Mouse (Mus musculus) lung, postnatal 0 days (tissue): ENCODE measurements around the gene Aagab. TPM values are rescaled to one million over a fixed set of nuclear protein-coding genes. Genes with fewer than 3 reads are reported as not detected.

Experiments
- ATAC-seq: fragments of 200-750 bp; cut with Nextera tagmentation; 2 replicates; pipeline ENCODE4 v1.8.0; 2017; ENCODE audit warnings: moderate library complexity
- DNase-seq: peaks from one replicate; pipeline ENCODE4 v3.0.0-alpha.2; 2016; ENCODE audit warnings: low spot score
- H3K27ac ChIP-seq: fragments of 300-500 bp; sonication (generic); 2 replicates; pipeline ENCODE4 v1.5.1; 2014; ENCODE audit warnings: antibody characterized with exemption, mild to moderate bottlenecking, low read length, mixed read lengths
- H3K27me3 ChIP-seq: fragments of 300-500 bp; sonication (generic); replicated peaks from 2 replicates; pipeline ENCODE4 v1.6.1; 2014; ENCODE audit warnings: low read length, mixed read lengths; ENCODE audit not compliant: insufficient read depth
- H3K36me3 ChIP-seq: fragments of 300-500 bp; sonication (generic); 2 replicates; pipeline ENCODE4 v1.6.1; 2014; ENCODE audit warnings: low read length, mixed read lengths; ENCODE audit not compliant: insufficient read depth
- H3K4me1 ChIP-seq: fragments of 300-500 bp; sonication (generic); 2 replicates; pipeline ENCODE4 v1.6.1; 2014; ENCODE audit warnings: antibody characterized with exemption, low read depth, low read length, mixed read lengths; ENCODE audit not compliant: insufficient read depth
- H3K4me2 ChIP-seq: fragments of 300-500 bp; sonication (generic); replicated peaks from 2 replicates; pipeline ENCODE4 v1.6.1; 2014; ENCODE audit warnings: low read depth, mild to moderate bottlenecking, low read length, moderate library complexity, mixed read lengths
- H3K4me3 ChIP-seq: fragments of 300-500 bp; sonication (generic); 2 replicates; pipeline ENCODE4 v1.5.1; 2014; ENCODE audit warnings: low read depth, low read length
- H3K9ac ChIP-seq: fragments of 300-500 bp; sonication (generic); replicated peaks from 2 replicates; pipeline ENCODE4 v1.6.1; 2014; ENCODE audit warnings: low read depth, mild to moderate bottlenecking
- H3K9me3 ChIP-seq: fragments of 300-500 bp; sonication (generic); 2 replicates; pipeline ENCODE4 v1.6.1; 2016; ENCODE audit warnings: low read length, mixed read lengths
- CTCF ChIP-seq: IDR thresholded peaks from 2 replicates; pipeline ENCODE4 v1.5.1; 2016; ENCODE audit warnings: antibody characterized with exemption, mild to moderate bottlenecking
- EP300 ChIP-seq: IDR thresholded peaks from 2 replicates; pipeline ENCODE4 v1.6.1; 2016; ENCODE audit warnings: antibody characterized with exemption, mild to moderate bottlenecking, control low read depth
- WGBS: fragments of 180-500 bp; shearing (Covaris S2); extraction: QIAGEN DNeasy Blood & Tissue Kit; methylation state at CpG from one replicate; pipeline ENCODE4 v1.1.7; 2014; 5-methylcytosine and 5-hydroxymethylcytosine counted together
- polyA plus RNA-seq: library from polyadenylated mRNA; unstranded; fragments of >200 nt; fragmentation: Nextera tagmentation; extraction: Ambion mirVana; gene quantifications from 2 replicates; pipeline ENCODE4 v1.2.1, GENCODE M21; 2015

Gene Aagab
- polyA plus RNA-seq, 1 experiment from 2014 or later: 20.5 TPM

DNA sequence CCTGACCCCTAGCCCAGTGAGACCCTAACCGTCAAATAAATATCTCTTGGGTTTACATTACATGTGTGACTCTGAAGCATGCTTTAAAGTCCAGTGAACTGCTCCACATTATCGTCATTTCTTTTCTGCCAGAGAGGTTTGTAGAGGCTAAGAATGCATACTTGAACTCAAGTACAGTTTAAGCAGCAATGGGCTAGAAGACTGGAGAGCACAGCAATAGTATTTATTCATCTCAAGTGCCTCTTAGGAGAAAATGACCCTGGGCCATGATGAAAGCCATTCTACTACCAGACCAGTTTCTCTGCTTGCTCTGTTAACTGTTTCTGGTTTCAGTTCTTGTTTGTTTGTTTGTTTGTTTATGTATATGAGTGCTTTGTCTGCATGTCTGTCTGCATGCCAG, 39.0 kb upstream of the Aagab start:
- WGBS: 32% methylated on average over 2 of the region's 2 CpGs
- H3K36me3 ChIP-seq: no peaks in the 10 kb centered on the region
- peak; percentile 96 for TF ChIP-seq EP300
- TF ChIP-seq CTCF: no peak
- no peaks in the 10 kb centered on the region for H3K9me3 ChIP-seq
- no peak overlapping the region for H3K4me2 ChIP-seq
- H3K4me1 ChIP-seq: peaks cover 4% of the 10 kb centered on the region; the same call in 1 of the 2 replicates
- H3K27me3 ChIP-seq: no peaks in the 10 kb centered on the region
- peak; percentile 95 for ATAC-seq
- no peak overlapping the region for H3K27ac ChIP-seq
- H3K9ac ChIP-seq: no peak overlapping the region
- H3K4me3 ChIP-seq: no peak overlapping the region
- DNase-seq: peak; percentile 92

DNA sequence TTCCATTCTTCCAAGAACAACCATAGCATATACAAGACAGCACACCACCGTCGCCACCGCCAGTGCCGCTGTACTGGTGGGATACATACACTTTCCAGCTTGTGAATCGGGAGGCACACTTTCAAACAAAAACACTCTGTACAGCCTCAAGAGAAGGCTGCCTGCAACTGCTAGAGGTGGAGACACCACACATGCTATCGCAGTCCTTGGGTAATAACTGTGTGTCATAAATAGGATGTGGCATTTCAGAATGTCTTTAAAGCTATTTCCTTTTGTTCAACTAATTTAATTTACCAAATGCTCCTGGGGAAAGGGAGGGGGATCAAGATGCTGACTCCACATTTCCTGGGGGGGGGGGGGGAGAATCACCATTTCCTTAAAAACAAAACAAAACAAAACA, 34.1 kb upstream of the Aagab start:
- Histone ChIP-seq H3K4me3 (no peak overlapping the region), H3K9me3 (no peaks in the 10 kb centered on the region), H3K9ac (no peak overlapping the region), H3K27me3 (no peaks in the 10 kb centered on the region), H3K27ac (no peak overlapping the region), H3K4me1 (no peaks in the 10 kb centered on the region), H3K36me3 (no peaks in the 10 kb centered on the region), H3K4me2 (no peak overlapping the region)
- TF ChIP-seq CTCF: no peak
- TF ChIP-seq EP300: no peak
- 76% methylated on average over 6 of the region's 6 CpGs for WGBS
- ATAC-seq (no peak), DNase-seq (no peak)

DNA sequence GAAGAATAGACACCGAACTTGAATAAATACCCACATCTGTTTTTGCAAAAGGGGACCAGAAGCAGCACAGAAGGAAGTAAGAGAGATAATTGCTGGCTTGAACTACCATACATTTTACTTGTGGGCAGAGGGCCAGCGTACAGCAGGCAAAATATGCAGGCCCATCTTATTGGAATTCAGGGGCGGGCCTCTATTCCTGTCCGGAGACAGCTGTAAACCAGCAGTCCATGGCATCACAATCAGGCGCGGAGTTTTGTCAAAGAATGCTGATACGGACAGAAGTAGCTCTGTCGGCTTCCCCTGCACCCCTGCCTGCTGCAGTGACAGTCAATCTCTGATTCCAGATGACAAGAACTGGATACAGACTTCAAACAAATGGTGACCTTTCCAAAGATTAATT, 33.7 kb upstream of the Aagab start:
- H3K9ac ChIP-seq: no peak overlapping the region
- no peaks in the 10 kb centered on the region for H3K4me1 ChIP-seq
- DNase-seq (peak; percentile 52), ATAC-seq (no peak)
- no peak for TF ChIP-seq EP300
- TF ChIP-seq CTCF: no peak
- no peak overlapping the region for H3K4me2 ChIP-seq
- no peaks in the 10 kb centered on the region for H3K9me3 ChIP-seq
- H3K27me3 ChIP-seq: no peaks in the 10 kb centered on the region
- H3K4me3 ChIP-seq: no peak overlapping the region
- WGBS: 21% methylated on average over 8 of the region's 8 CpGs
- H3K27ac ChIP-seq: no peak overlapping the region
- H3K36me3 ChIP-seq: no peaks in the 10 kb centered on the region

DNA sequence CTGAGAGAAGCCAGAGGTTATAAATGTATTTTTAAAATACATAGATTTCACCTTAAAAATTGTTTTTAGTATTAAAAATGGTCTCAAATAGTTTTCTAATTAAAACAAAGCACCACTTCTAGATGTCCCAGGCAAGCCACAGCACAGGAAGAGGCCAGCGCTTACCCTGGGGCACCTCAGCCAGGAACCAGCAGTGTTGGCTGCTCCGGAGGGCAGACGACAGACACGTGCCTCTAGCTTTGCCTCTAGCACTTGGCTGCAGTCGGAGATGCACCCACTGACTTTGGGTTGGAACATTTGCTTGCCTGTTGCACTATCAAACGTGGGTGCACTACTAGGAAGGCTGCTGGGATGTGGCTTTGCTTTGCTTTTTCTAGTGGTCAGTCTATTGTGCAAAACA, 30.6 kb upstream of the Aagab start:
- WGBS: 29% methylated on average over 6 of the region's 6 CpGs
- H3K27me3 ChIP-seq: no peaks in the 10 kb centered on the region

DNA sequence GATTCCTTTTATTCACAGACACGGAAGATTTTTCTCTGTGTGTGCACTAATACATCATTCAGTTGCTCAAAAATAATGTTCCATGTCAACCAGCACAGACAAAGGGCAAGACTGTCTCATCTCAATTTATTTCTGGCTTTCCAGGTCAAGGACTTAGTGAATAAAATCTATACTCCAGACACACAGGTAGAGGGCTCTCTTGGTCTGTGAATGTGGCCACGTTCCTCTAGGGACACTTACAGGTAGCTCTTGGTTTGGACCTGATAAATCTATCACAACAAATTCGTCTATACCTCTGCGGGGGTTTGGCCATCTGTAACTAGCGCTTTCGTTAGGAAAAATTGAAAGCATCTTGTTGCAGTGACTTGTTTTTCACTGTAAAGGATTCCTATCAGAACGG, 29.6 kb upstream of the Aagab start:
- WGBS: 76% methylated on average over 7 of the region's 7 CpGs
- no peaks in the 10 kb centered on the region for H3K27me3 ChIP-seq
- H3K4me1 ChIP-seq: no peaks in the 10 kb centered on the region
- no peaks in the 10 kb centered on the region for H3K36me3 ChIP-seq
- DNase-seq: no peak
- TF ChIP-seq EP300 (no peak), CTCF (no peak)
- H3K9me3 ChIP-seq: no peaks in the 10 kb centered on the region
- H3K4me3 ChIP-seq: no peak overlapping the region
- H3K4me2 ChIP-seq: no peak overlapping the region
- no peak for ATAC-seq
- H3K27ac ChIP-seq: no peak overlapping the region
- H3K9ac ChIP-seq: no peak overlapping the region

More for the DNA sequence above, 30.6 kb upstream of the Aagab start:
- DNase-seq: no peak
- no peak for ATAC-seq
- no peak for TF ChIP-seq CTCF
- TF ChIP-seq EP300: no peak
- no peaks in the 10 kb centered on the region for H3K4me1 ChIP-seq
- H3K4me3 ChIP-seq: no peak overlapping the region
- no peaks in the 10 kb centered on the region for H3K36me3 ChIP-seq
- H3K9me3 ChIP-seq: no peaks in the 10 kb centered on the region
- H3K4me2 ChIP-seq: no peak overlapping the region
- no peak overlapping the region for H3K27ac ChIP-seq
- no peak overlapping the region for H3K9ac ChIP-seq

DNA sequence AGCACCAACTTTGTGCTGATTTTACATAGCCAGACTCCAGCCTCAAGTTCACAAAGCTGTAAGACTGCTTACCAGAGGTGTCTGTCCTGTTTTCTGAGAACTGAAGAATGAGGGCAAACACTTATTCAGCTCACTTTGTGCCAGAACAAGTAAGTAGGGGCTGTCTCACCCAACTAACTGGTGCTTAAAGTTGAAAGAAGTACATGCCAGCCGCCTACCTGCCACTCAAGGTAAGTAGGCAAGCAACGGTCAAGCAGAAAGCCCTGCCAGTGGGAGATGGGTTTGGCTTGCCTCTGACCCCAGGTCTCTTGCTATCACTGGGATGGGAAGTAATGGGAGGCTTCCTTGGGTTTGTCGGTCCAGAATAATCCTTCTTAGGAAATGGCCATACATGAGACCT, 25.0 kb upstream of the Aagab start:
- no peak overlapping the region for H3K4me2 ChIP-seq
- TF ChIP-seq EP300 (peak; percentile 56; the same call in 1 of the 2 replicates), CTCF (no peak; the same call in 1 of the 2 replicates)
- WGBS: 58% methylated on average over 3 of the region's 3 CpGs
- DNase-seq (peak; percentile 88), ATAC-seq (peak; percentile 89)
- H3K9me3 ChIP-seq: no peaks in the 10 kb centered on the region
- H3K27ac ChIP-seq: no peak overlapping the region
- no peaks in the 10 kb centered on the region for H3K4me1 ChIP-seq
- H3K9ac ChIP-seq: no peak overlapping the region
- H3K27me3 ChIP-seq: no peaks in the 10 kb centered on the region
- no peaks in the 10 kb centered on the region for H3K36me3 ChIP-seq
- H3K4me3 ChIP-seq: no peak overlapping the region

DNA sequence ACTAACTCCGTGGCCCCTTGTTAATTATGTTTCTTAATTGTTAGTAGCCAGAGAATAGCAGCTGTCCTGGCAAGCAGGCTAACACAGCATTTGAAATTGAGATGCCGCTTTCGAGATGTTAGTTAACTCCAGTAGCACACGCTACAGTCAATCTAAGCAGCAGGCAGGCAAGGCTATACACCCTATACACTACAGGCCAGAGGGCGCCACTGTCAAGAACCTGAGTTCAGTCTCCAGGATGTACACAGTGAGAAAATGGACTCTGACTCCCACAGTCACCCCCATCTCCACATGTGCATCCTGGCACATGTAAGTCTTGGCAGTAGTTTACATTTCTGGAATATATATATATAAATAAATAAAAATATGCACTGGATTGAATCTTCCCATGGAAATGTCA, 22.8 kb upstream of the Aagab start:
- Histone ChIP-seq H3K4me3 (no peak overlapping the region), H3K27ac (no peak overlapping the region), H3K27me3 (no peaks in the 10 kb centered on the region), H3K9ac (no peak overlapping the region), H3K4me2 (no peak overlapping the region), H3K36me3 (no peaks in the 10 kb centered on the region), H3K4me1 (no peaks in the 10 kb centered on the region), H3K9me3 (no peaks in the 10 kb centered on the region)
- 85% methylated on average over 5 of the region's 5 CpGs for WGBS
- ATAC-seq (no peak), DNase-seq (no peak)
- TF ChIP-seq EP300 (no peak), CTCF (peak; percentile 40; the same call in 1 of the 2 replicates)
